Mouse (Mus musculus) cerebellum, adult 9-10 months (tissue): ENCODE data around the gene Adcy7.

Experiments
- DNase-seq: peaks from one replicate; pipeline ENCODE4 v3.0.0; 2022

The Adcy7 gene

GRCm38 (mm10) chr8:88305814-88306213 is 33.6 kb downstream of the Adcy7 start:
- DNase-seq: no peak

DNA sequence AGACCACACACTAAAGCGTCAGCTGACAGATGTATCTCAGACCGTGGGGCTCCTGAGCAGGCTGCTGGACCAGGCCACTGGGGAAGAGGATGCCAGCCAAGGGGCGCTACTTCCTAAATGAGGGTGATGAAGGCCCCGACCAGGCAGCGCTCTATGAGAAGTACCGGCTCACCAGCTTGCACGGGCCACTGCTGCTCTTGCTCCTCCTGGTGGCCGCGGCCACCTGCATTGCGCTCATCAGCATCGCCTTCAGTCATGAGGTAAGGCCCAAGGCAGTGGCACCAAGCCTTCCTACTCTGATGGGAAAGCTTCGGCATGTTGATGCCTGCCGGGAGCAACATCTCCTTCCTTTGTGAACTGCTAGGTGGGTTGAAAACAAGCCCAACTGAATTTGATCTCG is 34.3 kb downstream of the Adcy7 start:
- DNase-seq: no peak

GRCm38 (mm10) chr8:88307736-88308135 is 35.5 kb downstream of the Adcy7 start:
- no peak for DNase-seq

DNA sequence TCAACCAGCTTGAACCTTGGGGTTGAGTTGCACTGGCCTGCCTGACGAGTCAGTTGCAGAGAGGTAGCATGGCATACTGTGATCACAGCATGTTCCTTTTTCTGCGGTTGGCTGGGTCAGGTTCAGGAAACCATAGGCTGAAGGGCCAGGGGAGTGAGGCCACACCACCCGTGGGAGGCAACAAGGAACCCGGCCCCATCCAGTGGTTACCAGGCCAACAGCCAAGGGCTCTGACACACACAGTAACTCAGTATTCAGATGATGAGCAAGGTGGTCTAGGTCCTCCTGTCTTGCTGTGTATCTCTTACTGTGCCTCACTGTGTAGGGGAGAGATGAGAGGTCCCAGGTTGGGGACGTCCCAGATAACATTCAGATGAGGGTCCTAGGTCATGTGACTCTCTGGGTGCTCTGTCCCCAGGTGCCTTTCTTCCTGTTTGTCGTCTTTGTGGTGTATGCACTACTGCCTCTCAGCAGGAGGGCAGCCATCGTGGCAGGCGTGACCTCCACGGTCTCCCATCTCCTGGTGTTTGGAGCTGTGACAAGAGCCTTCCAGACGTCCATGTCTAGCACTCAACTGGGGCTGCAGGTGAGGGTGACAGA is 37.2 kb downstream of the Adcy7 start:
- DNase-seq: no peak

DNA sequence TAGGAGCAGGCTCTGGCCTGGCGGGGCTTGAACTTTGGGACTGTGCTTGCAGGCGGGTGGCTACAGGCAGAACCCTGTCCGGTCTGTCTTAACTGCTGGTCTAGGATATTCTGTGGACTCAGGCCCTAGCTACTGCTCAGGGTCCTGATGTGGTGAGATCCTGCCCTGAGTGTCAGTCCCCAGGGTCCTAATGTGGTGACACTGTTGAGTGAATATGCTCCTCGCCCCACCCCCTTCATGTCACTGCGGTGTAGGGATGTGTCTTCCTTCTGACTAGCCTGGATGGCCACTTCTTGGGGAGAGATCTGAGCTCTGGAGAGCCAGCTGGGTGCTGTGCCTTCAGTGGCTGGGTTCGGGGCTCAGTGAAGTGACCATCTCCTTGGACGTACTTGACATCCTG is 37.7 kb downstream of the Adcy7 start:
- DNase-seq: no peak

- DNase-seq: no peak
Observed at GRCm38 (mm10) chr8:88310286-88310685, 38.1 kb downstream of the Adcy7 start.

GRCm38 (mm10) chr8:88312966-88313365 is 40.8 kb downstream of the Adcy7 start:
- peak; percentile 41 for DNase-seq

- peak; percentile 61 for DNase-seq
Observed at GRCm38 (mm10) chr8:88313991-88314390, 41.8 kb downstream of the Adcy7 start.

DNA sequence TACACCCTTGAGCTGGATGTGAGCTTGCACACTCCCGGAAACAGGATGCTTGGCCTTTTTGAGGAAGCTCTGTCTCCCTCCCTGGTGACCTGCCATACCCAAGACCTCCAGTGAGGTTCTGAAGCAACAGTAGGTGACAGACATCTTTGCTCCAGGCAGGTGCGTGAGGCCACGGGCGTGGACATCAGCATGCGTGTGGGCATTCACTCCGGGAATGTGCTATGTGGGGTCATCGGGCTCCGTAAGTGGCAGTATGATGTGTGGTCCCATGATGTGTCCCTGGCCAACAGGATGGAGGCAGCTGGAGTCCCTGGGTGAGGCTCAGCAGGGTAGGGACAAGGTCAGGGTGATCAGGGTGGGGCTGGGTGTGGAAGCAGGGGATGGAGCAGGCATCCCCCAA is 43.1 kb downstream of the Adcy7 start:
- DNase-seq: no peak

DNA sequence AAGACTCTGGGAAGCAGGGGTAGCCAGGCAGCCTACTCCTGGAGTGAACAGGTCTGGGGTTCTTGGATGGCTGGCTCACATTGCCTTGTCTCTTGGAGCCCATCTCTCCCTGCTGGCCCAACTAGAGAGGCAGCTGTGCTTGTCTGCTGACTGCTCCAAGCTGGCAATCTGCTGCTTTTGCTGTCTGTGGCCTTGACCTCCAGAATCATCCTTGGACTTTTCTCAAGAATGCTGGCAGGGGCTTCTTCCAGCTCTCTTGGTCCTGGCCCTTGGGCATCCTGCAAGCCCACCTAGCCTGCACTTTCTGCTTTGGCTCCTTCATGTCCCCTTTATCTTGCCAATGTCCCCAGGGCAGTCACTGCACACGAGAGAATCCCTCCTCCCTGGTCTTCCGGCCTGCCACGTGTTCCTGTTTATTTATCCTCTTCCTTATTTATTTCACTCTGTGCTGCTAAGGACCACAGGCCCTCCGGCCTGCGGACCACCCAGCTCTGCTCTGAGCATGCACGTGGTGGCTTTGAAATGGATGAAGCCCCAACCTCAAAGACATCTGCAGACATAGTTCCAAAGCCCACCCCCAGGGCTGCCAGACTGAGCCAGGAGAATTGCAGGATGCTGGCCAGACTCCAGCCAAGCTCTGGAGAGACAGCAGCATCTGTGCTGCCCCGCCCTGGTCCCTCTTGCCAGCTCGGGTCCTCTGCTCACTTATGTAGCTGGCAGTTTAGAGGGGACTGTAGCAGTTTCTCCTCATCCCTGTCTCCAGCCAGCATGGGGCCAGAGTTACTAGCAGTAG is 44.1 kb downstream of the Adcy7 start:
- no peak for DNase-seq

- DNase-seq: no peak
Observed at GRCm38 (mm10) chr8:88317341-88317740, 45.1 kb downstream of the Adcy7 start.

DNA sequence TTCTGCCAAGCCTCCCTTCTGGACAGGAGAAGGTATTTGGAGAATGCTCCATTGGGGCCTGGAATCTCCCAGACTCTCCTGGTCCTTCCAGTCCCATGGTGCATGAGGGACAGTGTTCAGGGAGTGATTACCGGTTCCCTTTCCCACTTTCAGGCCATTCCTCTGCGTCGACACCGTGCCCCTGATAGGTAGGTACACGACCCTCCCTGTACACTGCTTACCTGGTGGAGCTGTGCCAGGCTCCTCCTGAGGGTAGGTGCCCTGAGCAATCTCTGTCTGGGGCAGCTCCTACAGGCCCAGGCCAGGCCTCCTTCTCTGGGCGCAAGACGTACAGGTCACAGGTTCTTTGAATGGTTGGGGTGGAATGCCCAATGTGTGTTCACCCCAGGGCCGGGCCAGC is 45.9 kb downstream of the Adcy7 start:
- DNase-seq: no peak

GRCm38 (mm10) chr8:88320134-88320533 is 47.9 kb downstream of the Adcy7 start:
- no peak for DNase-seq

DNA sequence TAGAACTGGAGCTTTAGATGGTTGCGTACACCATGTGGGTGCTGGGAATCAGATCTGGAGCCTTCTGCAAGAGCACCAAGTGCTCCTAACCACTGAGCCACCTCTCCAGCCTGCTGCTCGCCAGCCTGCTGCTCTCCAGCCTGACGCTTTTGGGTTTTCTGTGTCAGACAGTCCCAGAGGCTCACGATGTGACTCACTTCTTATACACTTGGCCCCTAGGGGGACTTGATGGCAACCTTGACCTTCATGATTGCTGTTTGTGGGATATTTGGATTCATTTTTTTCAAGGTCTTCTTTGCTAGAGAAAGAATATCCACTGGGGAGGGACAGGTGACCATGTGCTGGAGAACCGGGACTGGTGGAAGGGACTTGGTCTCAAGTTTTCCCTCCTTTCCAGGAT is 49.2 kb downstream of the Adcy7 start:
- DNase-seq: no peak

GRCm38 (mm10) chr8:88323523-88323922 is 51.3 kb downstream of the Adcy7 start:
- DNase-seq: no peak

GRCm38 (mm10) chr8:88324760-88325159 is 52.6 kb downstream of the Adcy7 start:
- DNase-seq: no peak

DNA sequence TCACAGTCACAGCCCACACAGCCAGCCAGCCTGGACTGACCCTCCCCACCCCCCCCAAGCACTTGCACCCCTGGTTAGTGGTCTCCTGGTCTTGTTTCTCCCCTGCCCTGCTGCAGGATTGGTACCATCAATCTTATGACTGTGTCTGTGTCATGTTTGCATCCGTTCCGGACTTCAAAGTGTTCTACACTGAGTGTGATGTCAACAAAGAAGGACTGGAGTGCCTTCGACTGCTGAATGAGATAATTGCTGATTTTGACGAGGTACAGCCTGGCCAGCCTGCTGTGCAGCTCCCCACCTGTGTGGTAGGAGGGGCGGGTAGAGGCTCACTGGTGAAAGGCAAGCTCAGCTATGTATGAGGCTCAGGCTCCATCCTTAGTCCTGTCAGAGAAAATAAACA is 53.0 kb downstream of the Adcy7 start:
- DNase-seq: no peak

DNA sequence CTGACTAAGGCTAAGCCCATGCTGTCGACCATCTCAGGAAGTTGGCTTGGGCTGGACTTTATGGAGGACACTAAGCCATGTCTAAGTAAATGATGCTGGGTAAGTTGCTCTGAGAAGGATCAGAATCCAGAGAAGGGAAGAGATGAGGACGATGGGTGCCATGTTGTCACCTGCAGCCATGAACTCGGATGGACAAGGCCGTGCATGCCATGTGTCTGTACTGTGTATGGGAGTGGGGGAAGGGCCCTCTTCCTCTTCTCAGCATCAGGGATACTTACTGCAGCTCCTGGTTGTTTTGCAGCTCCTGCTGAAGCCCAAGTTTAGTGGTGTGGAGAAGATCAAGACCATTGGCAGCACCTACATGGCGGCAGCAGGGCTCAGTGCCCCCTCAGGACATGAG is 53.6 kb downstream of the Adcy7 start:
- no peak for DNase-seq

DNA sequence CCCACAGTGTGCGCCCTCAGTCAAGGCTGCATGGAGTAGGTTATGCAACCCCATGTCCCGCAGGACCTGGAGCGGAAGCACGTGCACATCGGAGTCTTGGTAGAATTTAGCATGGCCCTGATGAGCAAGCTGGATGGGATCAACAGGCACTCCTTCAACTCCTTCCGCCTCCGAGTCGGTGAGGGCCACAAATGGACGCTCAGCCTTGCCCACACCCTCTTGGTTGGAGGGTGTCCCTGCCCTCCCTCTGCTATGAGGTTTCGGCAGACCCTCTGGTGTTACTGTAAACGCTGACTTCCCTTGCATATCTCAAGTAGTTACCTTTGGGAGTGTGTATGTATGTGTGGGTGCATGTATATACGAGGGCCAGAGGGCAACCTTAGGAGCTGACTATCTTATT is 54.1 kb downstream of the Adcy7 start:
- DNase-seq: no peak

GRCm38 (mm10) chr8:88328689-88329088 is 56.5 kb downstream of the Adcy7 start:
- DNase-seq: no peak

DNA sequence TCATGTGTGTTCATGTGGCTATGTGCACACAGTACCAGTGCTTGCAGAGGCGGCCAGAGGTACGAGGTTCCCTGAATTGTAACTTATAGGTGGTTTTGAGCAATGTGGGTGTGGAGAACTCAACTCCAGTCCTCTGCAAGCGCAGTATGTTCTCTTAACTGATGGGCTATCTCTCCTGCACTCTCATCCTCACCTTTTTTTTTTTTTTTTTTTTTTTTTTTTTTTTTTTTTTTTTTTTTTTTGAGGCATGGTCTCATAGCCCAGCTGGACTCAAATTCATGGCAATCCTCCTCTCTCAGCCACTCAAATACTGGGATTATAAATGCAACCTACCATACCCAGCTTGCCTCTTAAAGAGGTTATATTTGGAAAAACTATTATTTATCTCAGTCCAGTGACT is 58.6 kb downstream of the Adcy7 start:
- no peak for DNase-seq

GRCm38 (mm10) chr8:88334384-88334783 is 62.2 kb downstream of the Adcy7 start:
- no peak for DNase-seq

DNA sequence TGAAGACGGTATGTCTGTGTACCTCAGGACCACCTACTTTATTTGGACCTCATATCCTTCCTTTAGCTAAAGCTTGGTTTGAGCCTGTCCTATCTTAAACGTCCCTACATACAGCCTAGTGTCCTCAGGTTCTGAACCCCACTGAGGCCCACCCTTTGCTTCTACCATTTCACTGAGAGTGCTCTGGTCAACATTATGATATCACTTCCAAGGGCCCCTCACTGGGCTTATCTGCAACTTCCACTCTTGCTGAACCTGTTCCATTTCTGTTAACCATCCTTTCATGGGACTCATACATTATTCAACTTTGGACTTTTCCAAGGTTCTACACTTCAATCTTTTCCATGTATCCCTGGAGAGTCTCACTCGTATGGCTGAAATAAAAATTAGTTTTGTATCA is 62.8 kb downstream of the Adcy7 start:
- DNase-seq: no peak

DNA sequence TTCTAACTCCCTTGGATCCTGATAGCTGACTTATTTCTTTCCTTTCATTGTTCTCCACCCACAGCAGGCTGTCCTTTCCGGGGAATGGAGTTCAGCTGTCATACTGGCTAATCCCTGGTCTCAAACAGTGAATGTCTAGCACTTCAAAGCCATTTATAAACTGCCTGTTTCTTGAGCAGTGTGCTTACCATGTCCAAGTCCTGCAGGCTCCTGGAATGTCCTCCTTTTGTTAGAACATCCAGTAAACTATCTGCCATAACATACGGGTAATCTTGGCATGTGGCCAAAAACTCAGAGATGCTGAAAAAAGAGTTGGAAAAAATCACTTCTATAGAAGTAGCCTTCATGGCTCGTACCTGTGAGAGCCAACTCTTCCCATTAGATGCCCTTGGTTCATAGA is 67.0 kb downstream of the Adcy7 start:
- DNase-seq: peak; percentile 57
